Mouse (Mus musculus) midbrain, embryonic 14.5 days (tissue): ENCODE measurements around the gene Tubb5. TPM values are rescaled to one million over a fixed set of nuclear protein-coding genes. Genes with fewer than 3 reads are reported as not detected.

ENCODE experiments used
- ATAC-seq: fragments of 200-750 bp; cut with Nextera tagmentation; 2 replicates; pipeline ENCODE4 v1.8.0; 2017; ENCODE audit warnings: moderate number of reproducible peaks, moderate library complexity; ENCODE audit not compliant: low FRiP score, low TSS enrichment
- DNase-seq: peaks from one replicate; pipeline ENCODE4 v3.0.0-alpha.2; 2015
- H3K27ac ChIP-seq: fragments of 300-500 bp; sonication (generic); replicated peaks from 2 replicates; pipeline ENCODE4 v1.5.1; 2014; ENCODE audit warnings: mild to moderate bottlenecking, low read depth, low read length, moderate library complexity
- H3K27me3 ChIP-seq: fragments of 300-500 bp; sonication (generic); 2 replicates; pipeline ENCODE4 v1.6.1; 2014; ENCODE audit warnings: low read length, control low read depth, mixed read lengths; ENCODE audit not compliant: control insufficient read depth, insufficient read depth
- H3K36me3 ChIP-seq: fragments of 300-500 bp; sonication (generic); 2 replicates; pipeline ENCODE4 v1.6.1; 2014; ENCODE audit warnings: low read length, control low read depth; ENCODE audit not compliant: control insufficient read depth, insufficient read depth
- H3K4me1 ChIP-seq: fragments of 300-500 bp; sonication (generic); 2 replicates; pipeline ENCODE4 v1.6.1; 2014; ENCODE audit warnings: mild to moderate bottlenecking, antibody characterized with exemption, low read length, control low read depth; ENCODE audit not compliant: control insufficient read depth, insufficient read depth
- H3K4me2 ChIP-seq: fragments of 300-500 bp; sonication (generic); 2 replicates; pipeline ENCODE4 v1.6.1; 2014; ENCODE audit warnings: mild to moderate bottlenecking, low read length, moderate library complexity
- H3K4me3 ChIP-seq: fragments of 300-500 bp; sonication (generic); replicated peaks from 2 replicates; pipeline ENCODE4 v1.5.1; 2014; ENCODE audit warnings: low read depth, low read length
- H3K9ac ChIP-seq: fragments of 300-500 bp; sonication (generic); replicated peaks from 2 replicates; pipeline ENCODE4 v1.6.1; 2014; ENCODE audit warnings: mild to moderate bottlenecking, low read length, moderate library complexity
- H3K9me3 ChIP-seq: fragments of 300-500 bp; sonication (generic); 2 replicates; pipeline ENCODE4 v1.6.1; 2016; ENCODE audit warnings: low read length, control low read depth, mixed read lengths; ENCODE audit not compliant: control insufficient read depth
- WGBS: fragments of 180-500 bp; shearing (Covaris S2); extraction: QIAGEN DNeasy Blood & Tissue Kit; methylation state at CpG from one replicate; pipeline ENCODE4 v1.1.7; 2014; 5-methylcytosine and 5-hydroxymethylcytosine counted together
- polyA plus RNA-seq: library from polyadenylated mRNA; unstranded; fragments of >200 nt; fragmentation: Nextera tagmentation; extraction: Ambion mirVana; gene quantifications from 2 replicates; pipeline ENCODE4 v1.2.1, GENCODE M21; 2014

Tubb5 gene
- polyA plus RNA-seq, 1 experiment from 2014 or later: 1,880 TPM

DNA sequence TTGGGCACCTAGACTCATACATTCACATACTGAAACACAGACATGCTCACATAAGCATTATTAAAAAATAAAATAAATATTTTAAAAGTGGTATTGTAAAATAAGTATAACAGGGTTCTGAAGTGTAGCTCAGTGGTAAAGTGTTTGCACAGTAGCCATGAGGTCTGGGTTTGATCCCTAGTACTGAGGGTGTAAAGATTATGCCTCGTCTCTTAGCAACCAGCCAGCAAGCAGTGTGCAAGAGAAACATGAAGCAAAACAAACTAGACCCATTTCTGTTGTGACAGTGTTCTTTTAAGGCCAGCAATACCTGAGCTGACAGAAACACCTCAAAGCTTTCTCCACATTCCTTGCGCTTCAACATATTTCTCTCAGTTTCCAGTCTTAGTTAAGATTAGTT lies 37.2 kb downstream of the Tubb5 start:
- H3K4me3 ChIP-seq: no peak overlapping the region
- H3K36me3 ChIP-seq: no peaks in the 10 kb centered on the region
- no peaks in the 10 kb centered on the region for H3K9me3 ChIP-seq
- H3K27me3 ChIP-seq: no peaks in the 10 kb centered on the region
- WGBS: 77% methylated on average over 2 of the region's 2 CpGs
- no peak overlapping the region for H3K9ac ChIP-seq
- H3K4me2 ChIP-seq: no peak overlapping the region
- no peak overlapping the region for H3K27ac ChIP-seq
- ATAC-seq (no peak), DNase-seq (no peak)
- H3K4me1 ChIP-seq: no peaks in the 10 kb centered on the region

GRCm38 (mm10) chr17:35796835-35797234 lies 41.3 kb downstream of the Tubb5 start:
- no peak for ATAC-seq
- no peaks in the 10 kb centered on the region for H3K9me3 ChIP-seq

GRCm38 (mm10) chr17:35795656-35796055 lies 42.5 kb downstream of the Tubb5 start:
- 87% methylated on average over 6 of the region's 6 CpGs for WGBS
- no peak overlapping the region for H3K4me2 ChIP-seq
- no peak overlapping the region for H3K9ac ChIP-seq
- H3K9me3 ChIP-seq: no peaks in the 10 kb centered on the region
- H3K27ac ChIP-seq: no peak overlapping the region
- no peaks in the 10 kb centered on the region for H3K36me3 ChIP-seq
- ATAC-seq: no peak
- H3K4me1 ChIP-seq: no peaks in the 10 kb centered on the region
- no peak for DNase-seq
- H3K4me3 ChIP-seq: no peak overlapping the region
- H3K27me3 ChIP-seq: no peaks in the 10 kb centered on the region

More at GRCm38 (mm10) chr17:35796835-35797234, 41.3 kb downstream of the Tubb5 start:
- no peaks in the 10 kb centered on the region for H3K36me3 ChIP-seq
- H3K27me3 ChIP-seq: no peaks in the 10 kb centered on the region
- no peak for DNase-seq
- H3K4me1 ChIP-seq: no peaks in the 10 kb centered on the region
- no peak overlapping the region for H3K4me2 ChIP-seq
- H3K4me3 ChIP-seq: no peak overlapping the region
- H3K27ac ChIP-seq: no peak overlapping the region
- no peak overlapping the region for H3K9ac ChIP-seq
- WGBS: 69% methylated on average over 5 of the region's 5 CpGs

DNA sequence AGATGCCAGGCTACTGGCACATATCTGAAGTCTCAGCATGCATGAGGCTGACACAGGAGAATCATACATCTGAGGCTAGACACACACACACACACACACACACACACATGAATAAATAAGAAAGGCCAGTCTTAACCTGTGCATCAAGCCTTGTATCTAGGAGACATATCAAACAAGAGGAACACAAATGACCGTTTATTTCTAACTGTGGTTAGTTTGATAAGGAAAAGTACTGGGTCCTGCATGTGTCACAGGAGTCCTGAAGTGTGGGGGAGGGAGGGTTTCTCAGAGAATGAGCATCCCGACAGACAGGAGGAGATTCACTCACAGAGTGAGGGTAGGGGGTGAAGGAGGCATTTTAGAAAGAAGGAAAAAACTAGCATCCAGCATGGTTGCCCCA lies 43.0 kb downstream of the Tubb5 start:
- ATAC-seq (no peak), DNase-seq (no peak)
- Histone ChIP-seq H3K27me3 (no peaks in the 10 kb centered on the region), H3K9me3 (no peaks in the 10 kb centered on the region), H3K4me2 (no peak overlapping the region), H3K4me1 (no peaks in the 10 kb centered on the region), H3K27ac (no peak overlapping the region), H3K9ac (no peak overlapping the region), H3K4me3 (no peak overlapping the region), H3K36me3 (no peaks in the 10 kb centered on the region)
- WGBS: 63% methylated on average over 2 of the region's 2 CpGs

- Histone ChIP-seq H3K9ac (no peak overlapping the region), H3K4me2 (no peak overlapping the region), H3K9me3 (no peaks in the 10 kb centered on the region), H3K27me3 (no peaks in the 10 kb centered on the region), H3K27ac (no peak overlapping the region), H3K36me3 (no peaks in the 10 kb centered on the region), H3K4me1 (no peaks in the 10 kb centered on the region), H3K4me3 (no peak overlapping the region)
- ATAC-seq: no peak
- DNase-seq: no peak
- 90% methylated on average over 2 of the region's 2 CpGs for WGBS
Measured at GRCm38 (mm10) chr17:35792837-35793236, 45.3 kb downstream of the Tubb5 start.

- no peaks in the 10 kb centered on the region for H3K27me3 ChIP-seq
- no peak overlapping the region for H3K4me2 ChIP-seq
- no peak overlapping the region for H3K27ac ChIP-seq
- no peaks in the 10 kb centered on the region for H3K36me3 ChIP-seq
- 90% methylated on average over 4 of the region's 4 CpGs for WGBS
- H3K9me3 ChIP-seq: no peaks in the 10 kb centered on the region
- H3K9ac ChIP-seq: no peak overlapping the region
- no peaks in the 10 kb centered on the region for H3K4me1 ChIP-seq
- DNase-seq (no peak), ATAC-seq (no peak)
- no peak overlapping the region for H3K4me3 ChIP-seq
Measured at GRCm38 (mm10) chr17:35790933-35791332, 47.2 kb downstream of the Tubb5 start.

DNA sequence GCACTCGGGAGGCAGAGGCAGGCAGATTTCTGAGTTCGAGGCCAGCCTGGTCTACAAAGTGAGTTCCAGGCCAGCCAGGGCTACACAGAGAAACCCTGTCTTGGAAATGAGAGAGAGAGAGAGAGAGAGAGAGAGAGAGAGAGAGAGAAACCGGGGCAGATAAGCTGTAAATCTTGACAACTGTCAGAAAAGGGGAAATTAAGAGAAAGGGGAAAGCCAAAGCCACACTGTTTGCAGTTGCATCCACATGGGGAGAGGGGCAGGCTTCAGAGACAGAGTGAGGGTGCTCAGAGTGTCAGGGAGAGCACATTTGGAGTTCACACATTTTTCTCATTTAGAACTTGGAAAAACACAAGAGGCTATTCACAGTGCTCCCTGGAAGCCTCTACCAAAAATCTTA lies 50.1 kb downstream of the Tubb5 start:
- no peaks in the 10 kb centered on the region for H3K9me3 ChIP-seq
- no peak overlapping the region for H3K4me2 ChIP-seq
- H3K4me3 ChIP-seq: no peak overlapping the region
- H3K9ac ChIP-seq: no peak overlapping the region
- DNase-seq (no peak), ATAC-seq (no peak)
- no peak overlapping the region for H3K27ac ChIP-seq
- 87% methylated on average over 3 of the region's 3 CpGs for WGBS
- no peaks in the 10 kb centered on the region for H3K36me3 ChIP-seq
- H3K4me1 ChIP-seq: no peaks in the 10 kb centered on the region
- no peaks in the 10 kb centered on the region for H3K27me3 ChIP-seq

GRCm38 (mm10) chr17:35787493-35787892 lies 50.6 kb downstream of the Tubb5 start:
- no peak for ATAC-seq
- no peak overlapping the region for H3K4me2 ChIP-seq
- H3K36me3 ChIP-seq: no peaks in the 10 kb centered on the region
- H3K4me1 ChIP-seq: no peaks in the 10 kb centered on the region
- no peaks in the 10 kb centered on the region for H3K9me3 ChIP-seq
- no peak overlapping the region for H3K27ac ChIP-seq
- H3K4me3 ChIP-seq: no peak overlapping the region
- no peak overlapping the region for H3K9ac ChIP-seq
- DNase-seq: no peak
- no peaks in the 10 kb centered on the region for H3K27me3 ChIP-seq

GRCm38 (mm10) chr17:35785140-35785539 lies 53.0 kb downstream of the Tubb5 start:
- ATAC-seq: no peak
- H3K9me3 ChIP-seq: no peaks in the 10 kb centered on the region

More at GRCm38 (mm10) chr17:35785140-35785539, 53.0 kb downstream of the Tubb5 start:
- 91% methylated on average over 4 of the region's 4 CpGs for WGBS
- no peaks in the 10 kb centered on the region for H3K36me3 ChIP-seq
- H3K27ac ChIP-seq: no peak overlapping the region
- no peak for DNase-seq
- no peak overlapping the region for H3K4me2 ChIP-seq
- H3K4me1 ChIP-seq: no peaks in the 10 kb centered on the region
- no peaks in the 10 kb centered on the region for H3K27me3 ChIP-seq
- no peak overlapping the region for H3K4me3 ChIP-seq
- H3K9ac ChIP-seq: no peak overlapping the region
